Mouse (Mus musculus): Measurements from ENCODE around the gene Smyd1.

Smyd1 gene

DNA sequence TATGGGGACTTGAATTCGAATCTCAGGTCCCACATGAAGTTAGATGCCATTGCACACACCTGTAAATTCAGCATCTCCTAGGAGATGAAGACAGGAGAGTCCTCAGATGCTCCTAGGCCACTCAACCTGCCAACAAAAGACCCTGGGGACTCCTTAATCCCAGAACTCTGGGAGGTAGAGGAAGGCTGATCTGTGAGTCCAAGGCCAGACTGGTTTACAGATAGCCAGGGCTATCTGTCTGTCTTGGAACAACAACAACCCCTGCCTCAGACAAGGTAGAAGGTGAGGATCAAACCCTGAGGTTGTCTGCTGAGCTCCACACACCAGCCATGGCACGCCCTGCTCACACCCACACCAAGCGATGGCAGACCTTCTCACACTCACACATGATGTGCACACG lies 62.9 kb downstream of the Smyd1 start:
- DNase-seq (ENCODE audit: low spot score): no peak

DNA sequence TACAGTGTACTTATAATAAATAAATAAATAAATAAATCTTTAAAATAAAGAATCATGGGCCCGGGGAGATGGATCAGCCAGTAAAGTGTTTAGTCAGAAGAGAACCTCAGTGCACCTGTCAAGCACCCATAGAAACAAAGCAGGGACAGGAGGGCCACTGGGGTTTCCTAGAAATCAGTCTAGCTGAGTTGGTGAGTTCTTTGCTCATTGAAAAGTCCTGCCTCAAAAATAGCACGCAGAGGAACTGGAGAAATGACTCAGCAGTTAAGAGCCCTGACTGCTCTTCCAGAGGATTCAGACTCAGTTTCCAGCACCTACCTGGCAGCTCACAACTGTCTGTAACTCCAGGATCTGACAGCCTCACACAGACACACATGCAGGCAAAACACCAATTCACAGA lies 63.5 kb downstream of the Smyd1 start:
- no peak for DNase-seq (ENCODE audit: low spot score)

DNA sequence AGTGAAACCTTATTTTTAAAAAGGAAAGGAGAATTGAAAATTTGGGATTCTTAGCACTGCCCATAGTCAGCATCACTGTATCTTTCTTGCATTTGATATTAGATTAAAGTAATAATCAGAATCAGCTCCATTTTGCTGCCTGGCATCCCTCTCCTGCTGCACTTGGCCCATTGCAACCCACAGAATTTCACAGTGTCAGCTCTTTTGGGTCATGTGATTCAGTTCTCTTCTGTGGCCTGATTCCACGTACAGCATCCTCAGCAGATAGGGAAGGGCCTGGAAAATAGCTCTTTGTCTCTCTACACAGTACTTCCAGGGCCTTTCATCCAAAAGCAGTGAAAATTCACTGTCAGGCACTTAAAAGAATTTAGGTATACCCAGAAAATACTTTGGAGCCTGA lies 64.7 kb downstream of the Smyd1 start:
- no peak for DNase-seq (ENCODE audit: low spot score)

DNA sequence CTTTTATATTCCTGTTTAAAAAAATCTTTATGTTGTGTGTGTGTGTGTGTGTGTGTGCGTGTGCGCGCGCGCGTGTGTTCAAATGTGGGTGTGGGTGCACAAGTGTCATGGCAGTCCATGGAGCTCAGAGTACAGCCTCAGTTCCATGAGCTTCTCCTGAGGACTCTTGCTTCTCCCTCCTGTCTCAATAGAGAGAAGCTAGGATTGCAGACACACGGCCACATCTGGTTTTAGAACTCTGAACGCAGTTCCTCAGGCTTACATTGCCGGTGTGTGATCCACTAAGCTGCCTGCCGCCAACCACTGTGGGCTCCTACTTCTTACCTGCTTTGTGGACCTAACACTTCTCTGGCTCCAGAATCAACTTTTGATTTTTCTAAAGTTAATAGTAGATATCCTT lies 65.9 kb downstream of the Smyd1 start:
- no peak for DNase-seq (ENCODE audit: low spot score)

DNA sequence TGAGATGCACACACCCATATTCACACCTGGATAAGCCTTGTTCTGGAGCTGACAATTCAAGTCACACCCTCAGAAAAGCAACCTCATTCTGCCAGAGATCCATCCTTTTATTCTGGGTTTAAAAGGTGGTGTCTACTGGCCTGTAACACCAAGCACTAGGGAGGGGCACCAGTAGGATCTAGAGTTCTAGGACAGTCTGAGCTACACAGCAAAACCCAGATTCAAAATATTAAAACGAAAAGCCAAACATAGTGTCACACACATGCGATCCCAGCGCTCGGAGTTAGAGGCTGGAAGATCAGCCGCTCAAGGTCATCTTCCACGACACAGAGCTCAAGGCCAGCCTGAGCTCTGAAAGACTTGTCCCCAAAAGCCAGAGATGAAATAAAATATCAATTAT lies 67.6 kb downstream of the Smyd1 start:
- no peak for DNase-seq (ENCODE audit: low spot score)

DNA sequence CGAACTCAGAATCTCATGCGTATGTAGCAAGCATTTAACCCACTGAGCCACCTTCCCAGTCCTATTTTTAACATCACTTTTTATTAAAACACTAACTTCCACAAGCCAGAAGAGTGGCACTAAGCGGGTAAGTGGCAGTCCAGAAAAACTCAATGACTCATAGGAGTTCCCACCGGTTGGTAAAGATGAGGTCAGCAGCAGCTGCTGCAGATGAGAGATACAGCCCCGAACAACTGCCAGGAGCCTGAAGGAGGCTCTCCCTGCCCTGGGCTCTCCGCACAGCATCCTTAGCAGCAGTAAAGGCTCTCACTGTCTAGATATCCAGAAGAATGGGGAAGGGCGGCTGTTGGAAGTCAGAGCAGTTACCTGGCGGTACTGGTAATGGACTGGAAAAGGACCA lies 71.1 kb downstream of the Smyd1 start:
- no peak for DNase-seq (ENCODE audit: low spot score)

DNA sequence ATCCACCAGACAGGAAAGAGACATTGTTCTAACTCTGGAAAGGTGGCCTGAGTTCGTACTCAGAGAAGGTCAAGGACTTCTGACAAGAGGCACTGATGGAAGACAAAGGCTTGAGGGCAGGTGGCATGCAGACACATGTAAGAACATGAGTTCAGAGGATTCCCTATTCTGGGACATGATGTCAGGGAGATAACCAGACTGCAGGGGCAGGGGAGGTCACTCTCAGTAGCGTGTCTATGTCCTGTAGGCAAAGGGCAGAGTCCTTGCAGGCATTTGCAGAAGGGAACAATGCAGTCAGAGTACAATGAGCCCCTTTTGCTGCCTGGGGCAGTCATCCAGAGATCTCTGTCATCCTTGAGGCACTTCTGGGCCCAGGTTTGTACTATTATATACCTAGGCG lies 72.4 kb downstream of the Smyd1 start:
- DNase-seq (ENCODE audit: low spot score): no peak

DNA sequence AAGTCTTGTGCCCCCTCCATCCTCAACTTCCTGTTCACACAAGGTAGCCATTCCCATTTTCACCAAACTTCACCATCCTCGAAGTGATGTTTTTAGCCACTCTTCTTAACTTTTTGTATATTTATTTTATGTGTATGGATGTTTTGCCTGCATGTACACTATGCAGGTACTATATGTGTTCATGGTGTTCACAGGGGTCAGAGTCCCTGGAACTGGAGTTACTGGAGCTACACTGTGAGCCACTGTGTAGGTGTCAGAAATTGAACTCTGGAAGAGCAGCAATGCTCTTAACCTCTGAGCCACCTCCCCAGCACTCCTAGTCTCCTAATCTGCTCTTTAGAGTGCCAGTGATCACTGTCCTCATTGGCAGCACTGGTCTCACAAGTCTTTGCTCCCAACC lies 73.6 kb downstream of the Smyd1 start:
- no peak for DNase-seq (ENCODE audit: low spot score)

DNA sequence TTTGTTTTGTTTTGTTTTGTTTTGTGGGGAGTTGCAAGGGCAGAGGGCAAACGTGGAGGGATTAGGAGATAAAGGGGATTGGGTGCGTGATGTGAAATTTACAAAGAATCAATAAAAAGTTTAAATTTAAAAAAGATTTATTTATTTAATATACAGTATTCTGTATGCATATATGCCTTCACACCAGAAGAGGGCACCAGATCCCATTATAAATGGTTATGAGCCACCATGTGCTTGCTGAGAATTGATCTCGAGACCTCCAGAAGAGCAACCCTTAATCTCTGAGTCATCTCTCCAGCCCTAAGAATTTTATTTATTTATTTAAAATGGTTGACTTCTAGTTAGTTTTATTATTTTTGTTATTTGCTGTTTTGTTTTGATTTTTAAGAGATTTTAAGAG lies 78.8 kb downstream of the Smyd1 start:
- no peak for DNase-seq (ENCODE audit: low spot score)

DNA sequence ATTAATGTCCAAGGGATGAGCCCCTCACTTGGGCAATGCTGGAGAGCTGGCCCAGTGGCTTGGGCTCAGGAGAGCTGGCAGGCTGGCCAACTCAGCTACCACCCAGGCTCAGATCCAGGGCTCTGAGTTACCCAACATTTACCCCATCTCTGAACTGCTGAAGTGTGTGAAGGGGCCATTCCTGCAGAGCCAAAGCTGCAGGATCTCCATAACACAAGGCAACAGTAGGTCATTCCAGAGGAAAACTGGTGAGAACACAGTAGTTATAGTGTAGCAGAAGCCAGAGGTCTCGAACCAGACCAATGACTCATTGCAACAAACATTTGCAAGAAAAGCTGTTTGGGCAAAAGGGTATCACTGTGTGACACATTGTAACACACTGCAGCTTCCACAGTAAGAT lies 79.2 kb downstream of the Smyd1 start:
- no peak for DNase-seq (ENCODE audit: low spot score)

DNA sequence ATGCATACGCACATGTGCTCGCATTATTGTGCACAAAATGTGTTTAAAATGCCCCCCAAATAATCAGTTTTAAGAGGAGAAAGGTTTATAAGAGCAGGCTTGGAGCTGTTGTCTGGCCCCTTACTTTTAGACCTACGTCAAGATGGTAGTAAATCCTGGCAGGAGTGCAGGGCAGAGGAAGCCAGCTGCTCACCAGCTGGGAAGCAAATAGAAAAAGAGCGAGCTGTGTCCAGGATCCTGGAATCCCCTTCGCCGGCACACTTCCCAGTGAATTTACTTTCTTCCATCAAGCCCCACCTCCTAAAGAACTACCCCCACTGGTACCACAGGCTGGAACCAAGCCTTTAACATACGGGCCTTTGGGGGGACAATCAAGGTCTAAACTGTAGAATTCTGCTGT lies 81.2 kb downstream of the Smyd1 start:
- no peak for DNase-seq (ENCODE audit: low spot score)

DNA sequence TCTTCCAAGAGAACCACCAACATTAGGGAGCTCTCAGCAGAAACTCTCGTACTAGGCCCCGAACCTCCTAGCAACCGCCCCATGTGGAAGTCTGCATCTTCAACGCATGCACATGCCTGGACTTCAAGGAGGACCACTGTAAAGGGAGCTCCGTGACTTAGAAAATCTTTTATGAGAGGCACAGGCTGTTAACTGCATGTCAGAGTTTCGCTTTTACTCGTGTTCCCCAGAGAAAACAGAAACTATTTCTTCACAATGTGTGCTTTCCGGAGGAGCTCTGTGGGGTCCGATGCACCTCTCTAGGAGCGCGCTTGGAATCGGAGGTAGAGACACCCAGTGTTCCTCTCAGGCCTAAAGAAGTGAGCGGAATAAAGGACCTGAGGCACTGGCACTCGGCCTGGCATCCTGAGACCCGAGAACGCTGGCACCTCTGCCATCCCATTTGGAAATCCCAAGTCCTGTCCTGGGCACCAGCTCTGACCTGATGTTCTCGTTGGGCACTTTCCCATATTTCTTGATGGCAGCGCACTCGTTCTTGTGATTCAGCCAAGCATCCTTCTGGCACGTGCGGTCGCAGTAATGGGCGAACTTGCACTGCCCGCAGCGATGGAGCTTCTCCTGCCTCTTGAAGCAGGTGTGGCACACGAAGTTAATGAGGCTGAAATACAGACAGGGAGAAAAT lies 82.8 kb downstream of the Smyd1 start:
- DNase-seq (ENCODE audit: low spot score): no peak

DNA sequence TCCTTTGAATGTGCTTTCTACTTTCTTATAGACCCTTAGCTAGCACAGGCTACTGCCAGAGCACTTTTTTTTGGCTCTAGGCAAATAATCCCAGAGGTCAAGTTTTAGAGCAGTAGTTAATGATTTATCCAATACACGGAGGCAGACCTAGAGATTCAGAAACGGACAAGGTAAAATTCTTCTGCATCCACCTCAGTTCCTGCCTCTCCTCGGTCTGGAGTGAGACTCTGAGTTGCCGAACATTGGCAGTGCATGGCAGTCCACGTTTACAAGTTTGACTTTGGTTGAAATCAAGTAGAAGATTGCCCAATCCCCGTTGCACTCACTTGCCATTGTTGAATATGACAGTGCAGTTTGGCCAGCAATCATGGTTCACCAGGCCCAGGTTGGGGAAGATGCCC lies 85.0 kb downstream of the Smyd1 start:
- no peak for DNase-seq (ENCODE audit: low spot score)

DNA sequence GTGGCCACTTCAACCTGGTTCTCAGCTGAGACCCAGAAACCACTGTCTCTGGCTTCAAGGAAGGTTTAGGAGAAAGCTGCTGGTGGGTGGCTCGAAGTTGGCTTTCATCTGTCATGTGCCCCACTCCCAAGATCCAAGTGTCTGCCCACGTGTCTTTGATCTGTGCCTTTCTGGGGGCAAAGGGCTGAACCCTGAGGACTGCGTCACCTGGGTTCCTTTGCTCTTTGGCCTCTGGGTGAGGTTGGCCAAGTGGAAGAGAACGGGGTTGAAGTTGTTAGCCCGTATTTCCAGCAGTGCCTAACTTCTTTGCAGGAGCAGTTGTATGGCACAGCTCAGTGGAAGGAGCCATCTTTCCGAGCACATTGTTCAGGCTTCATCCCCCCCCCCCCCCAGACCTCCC lies 85.5 kb downstream of the Smyd1 start:
- DNase-seq (ENCODE audit: low spot score): no peak

DNA sequence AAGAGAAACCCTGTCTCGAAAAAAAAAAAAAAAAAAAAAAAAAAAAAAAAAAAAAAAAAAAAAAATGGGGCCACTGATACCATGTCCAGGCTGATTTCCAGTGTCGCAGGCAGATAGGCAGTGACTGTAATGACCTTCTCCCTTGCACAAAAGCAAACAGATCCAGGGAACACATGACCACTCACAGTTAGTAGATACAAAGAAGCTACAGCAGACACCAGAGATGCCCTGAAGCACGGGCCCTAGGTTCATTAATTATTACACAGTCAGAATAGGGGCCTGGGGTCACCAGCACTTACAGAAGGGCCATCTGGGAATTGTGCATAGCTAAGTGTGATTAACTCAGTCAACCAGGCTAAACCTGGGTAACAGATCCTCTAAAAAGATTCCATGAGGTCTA lies 86.1 kb downstream of the Smyd1 start:
- DNase-seq (ENCODE audit: low spot score): no peak

DNA sequence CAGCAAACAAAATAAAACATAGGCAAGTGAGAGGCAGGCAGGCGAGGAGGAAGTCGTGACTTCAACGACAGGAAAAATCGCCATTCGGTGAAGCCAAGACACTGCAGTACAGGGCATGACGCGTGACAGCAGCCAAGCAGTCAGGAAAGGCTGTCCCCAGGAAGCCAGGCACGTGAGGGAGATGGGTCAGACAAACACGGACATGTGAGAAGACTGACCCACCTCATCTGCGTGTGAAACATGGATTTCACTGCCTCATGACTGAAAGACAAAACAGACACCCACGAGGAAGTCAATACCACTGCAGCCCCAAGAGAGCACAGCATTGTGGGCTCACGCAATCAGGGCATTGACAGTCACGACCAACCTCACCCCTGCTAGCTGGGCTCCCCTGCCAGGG lies 86.9 kb downstream of the Smyd1 start:
- no peak for DNase-seq (ENCODE audit: low spot score)

DNA sequence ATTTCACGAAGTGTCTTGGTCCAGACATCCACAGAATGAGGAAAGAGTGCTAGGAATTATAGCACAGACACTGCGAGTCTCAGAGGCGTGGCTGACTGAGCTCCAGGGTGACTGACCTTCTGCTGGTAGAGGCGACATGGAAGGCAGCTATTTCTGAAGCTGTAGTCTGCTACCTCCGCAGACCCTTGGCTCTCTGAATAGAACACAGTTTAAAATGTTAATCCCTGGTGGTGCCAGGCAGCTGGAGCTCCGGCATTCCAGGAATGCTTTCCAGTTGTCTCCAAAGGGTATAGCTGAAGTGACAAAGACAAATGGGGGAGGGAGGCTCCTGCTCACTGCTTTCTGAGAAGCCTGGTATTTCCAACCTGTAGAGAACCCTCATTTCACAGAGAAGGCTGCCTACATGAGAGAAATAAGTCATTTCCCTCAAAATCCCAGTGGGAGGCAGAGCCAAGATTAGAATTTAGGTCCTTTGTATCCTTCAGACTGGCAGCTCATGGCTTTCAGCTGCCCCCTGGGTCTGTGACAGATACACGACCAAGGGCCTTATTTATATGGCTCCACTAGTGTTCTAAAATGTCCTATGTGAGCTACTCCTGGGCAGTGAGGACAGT lies 94.8 kb downstream of the Smyd1 start:
- DNase-seq (ENCODE audit: low spot score): no peak

DNA sequence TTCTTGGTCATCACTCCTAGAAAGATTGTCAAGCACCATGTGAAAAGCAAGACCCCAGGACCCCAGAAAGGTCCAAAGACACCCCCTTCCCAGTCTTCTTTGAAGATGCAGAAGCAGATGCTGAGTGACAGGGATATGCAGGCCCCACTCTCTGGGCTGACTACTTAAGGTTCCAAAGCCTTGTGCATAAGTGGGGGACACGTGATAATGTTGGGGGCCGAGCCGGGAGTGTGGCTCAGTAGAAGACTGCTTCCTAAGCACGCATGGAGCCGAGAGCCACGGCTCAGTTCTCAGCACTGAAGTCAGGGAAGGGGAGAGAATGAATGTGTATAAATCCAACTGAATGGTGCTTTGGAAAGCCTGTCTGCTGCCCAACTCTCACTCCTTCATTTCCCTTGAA lies 95.5 kb downstream of the Smyd1 start:
- no peak for DNase-seq (ENCODE audit: low spot score)

DNA sequence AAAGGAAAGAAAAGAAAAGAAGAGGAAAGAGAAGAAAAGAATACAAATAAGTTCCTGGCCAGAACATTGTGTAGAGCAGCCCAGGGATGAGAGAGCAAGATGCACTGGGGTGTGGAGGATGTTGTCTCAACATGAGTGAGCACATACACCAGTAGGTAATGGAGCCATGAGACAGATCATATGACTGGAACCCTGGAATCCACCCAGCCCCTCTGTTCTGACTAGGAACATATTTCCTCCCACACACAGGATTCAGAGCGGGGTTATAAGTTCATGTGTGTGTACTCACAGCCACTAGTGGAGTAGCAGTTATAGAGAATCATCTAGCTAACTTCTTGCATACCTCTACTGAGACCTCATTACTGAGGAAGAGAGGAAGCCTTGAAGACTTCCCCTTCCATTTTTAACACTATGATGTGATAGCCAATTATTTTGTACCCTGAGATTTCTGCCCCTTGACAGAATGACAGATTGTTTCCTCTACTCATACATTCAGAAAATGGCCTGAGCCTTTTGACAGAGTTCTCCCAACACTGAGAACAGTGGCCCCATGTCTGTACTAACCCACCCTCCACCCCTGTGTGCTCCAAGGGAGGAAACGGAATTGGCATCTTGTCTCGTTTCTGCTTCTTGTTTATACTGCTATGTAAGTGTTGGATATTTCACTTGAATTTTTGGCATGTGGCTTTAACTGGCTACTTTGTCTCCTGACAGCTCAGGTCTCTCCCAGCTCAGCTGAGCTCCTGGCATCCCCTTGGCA lies 97.7 kb downstream of the Smyd1 start:
- DNase-seq (ENCODE audit: low spot score): no peak

DNA sequence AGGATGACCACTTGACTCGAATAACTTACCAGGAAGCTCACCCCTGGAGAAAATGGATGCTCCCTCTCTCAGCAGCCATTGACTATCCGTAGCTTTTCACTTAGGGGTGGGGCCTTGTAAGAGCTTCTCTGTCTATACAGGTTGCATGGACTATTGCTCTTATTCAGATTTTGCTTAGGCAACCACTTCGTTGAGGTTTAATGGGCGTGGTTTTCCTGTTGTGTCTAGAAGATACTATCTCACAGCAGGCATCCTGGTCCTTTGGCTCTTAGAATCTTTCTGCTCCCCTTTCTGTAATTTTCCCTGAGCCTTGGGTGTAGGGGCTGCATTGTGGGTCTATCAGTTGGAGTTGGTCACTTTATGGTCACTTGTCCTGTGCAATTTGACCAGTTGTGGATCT lies 100.5 kb downstream of the Smyd1 start:
- DNase-seq (ENCODE audit: low spot score): no peak

DNA sequence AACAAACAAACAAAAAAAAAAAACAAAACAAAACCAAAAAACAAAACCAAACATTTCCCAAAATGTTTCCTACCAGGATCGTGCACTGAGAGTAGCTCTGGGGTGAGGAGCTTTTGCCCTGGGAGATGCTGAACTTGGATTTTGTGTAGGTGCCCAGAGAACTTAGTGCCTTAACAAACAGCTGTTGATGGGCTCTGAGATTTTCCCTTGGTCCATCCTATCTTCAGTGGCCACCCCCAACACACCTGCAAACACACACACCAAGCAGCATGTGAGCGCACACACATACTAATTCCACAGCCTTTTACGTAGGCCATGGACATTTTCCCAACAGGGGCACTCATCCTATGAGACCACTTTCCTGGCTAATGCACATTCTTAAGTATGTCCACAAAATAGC lies 109.6 kb downstream of the Smyd1 start:
- no peak for DNase-seq (ENCODE audit: low spot score)

DNA sequence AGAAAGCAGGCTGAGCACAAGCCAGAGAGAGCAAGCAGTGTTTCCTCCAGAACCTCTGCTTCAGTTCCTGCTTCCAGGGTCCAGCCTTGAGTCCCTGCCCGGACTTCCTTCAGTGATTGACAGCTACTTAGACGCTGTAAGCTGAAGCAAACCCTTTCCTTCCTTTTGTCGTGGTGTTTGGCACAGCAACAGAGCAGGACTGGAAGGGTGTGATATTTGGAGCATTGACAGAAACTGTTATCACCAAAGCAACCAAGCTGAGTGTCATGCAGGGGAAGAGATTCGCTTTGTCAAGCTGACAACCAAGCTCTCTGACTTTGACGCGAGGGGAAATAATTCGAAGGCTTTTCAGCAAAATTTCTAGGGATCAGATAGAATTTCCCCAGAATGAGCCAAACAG lies 110.1 kb downstream of the Smyd1 start:
- no peak for DNase-seq (ENCODE audit: low spot score)

DNA sequence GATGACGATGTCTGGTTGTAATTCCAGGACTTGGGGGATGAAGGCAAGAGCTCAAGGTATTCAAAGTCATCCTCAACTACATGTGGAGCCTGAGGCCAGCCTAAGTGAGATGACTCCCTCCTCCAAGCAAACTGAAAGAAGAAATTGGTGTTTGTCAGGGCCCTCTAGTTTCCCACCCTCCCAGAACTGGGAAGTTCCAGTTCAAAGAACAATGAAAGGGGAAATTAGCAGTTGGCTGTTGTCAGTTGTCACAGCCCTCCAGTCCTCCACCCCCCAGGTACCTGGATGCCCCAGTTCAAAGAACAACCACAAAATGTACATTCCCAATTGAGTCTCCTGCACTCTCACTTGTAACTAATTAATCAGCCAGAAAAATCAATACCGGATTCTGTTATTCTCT lies 113.3 kb downstream of the Smyd1 start:
- DNase-seq (ENCODE audit: low spot score): no peak

DNA sequence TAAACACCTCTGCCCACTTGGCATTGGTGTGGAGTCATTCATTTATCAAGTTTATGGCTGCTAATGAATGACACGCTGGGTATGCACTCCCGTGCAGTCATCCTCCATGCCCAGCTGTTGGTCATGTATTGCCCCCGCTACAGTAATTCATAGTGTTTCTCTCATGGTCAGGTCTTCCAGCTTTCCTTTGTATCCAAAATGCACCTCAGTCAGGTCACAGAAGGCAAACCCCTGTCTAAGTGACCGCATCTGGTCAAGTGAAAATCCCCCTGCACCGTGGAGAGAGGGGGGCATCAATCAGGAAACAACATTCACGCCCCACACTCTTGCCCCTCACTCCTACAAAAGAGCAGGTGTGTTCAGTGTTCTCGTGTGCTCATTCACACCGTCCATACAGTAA lies 117.9 kb downstream of the Smyd1 start:
- no peak for DNase-seq (ENCODE audit: low spot score)
